Mouse (Mus musculus) layer of hippocampus, postnatal 36 days (tissue): ENCODE data around the gene Ggn. TPM values are rescaled to one million over a fixed set of nuclear protein-coding genes. Genes with fewer than 3 reads are reported as not detected.
"Not testable (repeated sequence)": the region's sequence is repeated elsewhere in the genome, so short reads cannot be mapped to it uniquely, and the experiment has no call there.

Source experiments
- DNase-seq, 2 experiments: peaks; one replicate each; pipeline ENCODE4 v3.0.0; 2022
- total RNA-seq, 2 experiments: library from RNA; stranded (reverse); gene quantifications; 2 replicates each; pipeline ENCODE4 v1.2.3; 2021

The Ggn gene
- total RNA-seq, 2 experiments from 2014 or later = 0.76 to 0.77 TPM

- DNase-seq = not testable (repeated sequence)
Measured at GRCm38 (mm10) chr7:29212775-29213560, 43.0 kb downstream of the Ggn start.

- DNase-seq = no peak
Measured at GRCm38 (mm10) chr7:29213675-29214082, 43.7 kb downstream of the Ggn start, which contains the start of gene Catsperg1. Catsperg1 (minus strand) TSS chr7:29214035.

DNA sequence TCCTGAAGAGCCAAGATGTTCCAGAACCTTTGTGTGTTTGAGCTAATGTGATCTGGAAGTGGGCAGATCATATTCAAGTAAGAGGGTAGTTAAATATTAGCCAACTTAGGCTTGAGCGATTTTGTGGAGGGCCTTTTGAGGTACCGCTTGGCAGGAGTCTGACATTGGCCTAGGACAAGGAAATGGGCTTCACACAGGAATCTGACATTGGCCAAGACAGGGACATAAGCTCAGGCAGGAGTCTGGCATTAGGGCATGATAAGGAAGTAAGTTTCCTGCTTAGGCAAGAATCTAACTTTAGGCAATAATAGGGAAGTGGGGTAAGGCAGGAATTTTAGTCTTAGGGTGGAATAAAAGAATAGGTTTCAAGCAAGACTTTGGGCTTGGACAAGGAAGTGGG lies 44.2 kb downstream of the Ggn start:
- DNase-seq = no peak

DNA sequence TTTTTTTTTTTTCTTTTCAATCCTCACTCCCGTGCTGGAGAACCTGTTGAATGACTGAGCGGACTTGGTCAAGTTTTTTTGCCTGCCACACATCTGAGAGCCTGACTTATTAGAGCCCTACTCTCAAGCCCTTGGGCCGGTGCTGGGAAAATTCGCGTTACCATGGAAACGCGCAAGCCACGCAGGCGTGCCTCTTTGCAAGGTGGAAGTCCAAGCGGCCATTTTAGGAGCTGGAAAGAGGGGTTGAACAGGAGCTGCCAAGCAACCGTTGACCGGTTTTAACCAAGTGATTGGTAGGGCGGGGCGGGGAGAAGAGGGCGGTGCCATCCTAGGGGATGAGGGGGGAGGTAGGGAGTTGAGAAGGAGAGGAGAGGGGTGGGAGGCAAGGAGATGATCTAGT lies 44.8 kb downstream of the Ggn start:
- no peak for DNase-seq

Other genes starting within 250 kb of the Ggn start
- gene Actn4, start 207.9 kb upstream of the Ggn start, total RNA-seq = 100 to 1,000 TPM; 121 to 130 TPM
- 100 to 1,000 TPM; 190 to 196 TPM for gene Eif3k, start 188.3 kb upstream of the Ggn start, total RNA-seq
- 1 to 10 TPM; 1.7 to 1.9 TPM for gene Map4k1, start 188.2 kb upstream of the Ggn start, total RNA-seq
- 10 to 100 TPM; 13.9 to 17.7 TPM for gene Ryr1, start 45.0 kb upstream of the Ggn start, total RNA-seq
- gene Rasgrp4, start 35.4 kb upstream of the Ggn start, total RNA-seq = 1 to 10 TPM; 1.1 to 1.7 TPM
- 10 to 100 TPM; 30.0 to 32.1 TPM for gene Fam98c, start 14.0 kb upstream of the Ggn start, total RNA-seq
- gene Spred3, start 201 bp downstream of the Ggn start, total RNA-seq = 10 to 100 TPM; 45.3 to 51.0 TPM
- gene Psmd8, start 10.5 kb downstream of the Ggn start, total RNA-seq = 100 to 1,000 TPM; 136 to 154 TPM
- 1 to 10 TPM; 1.7 to 1.9 TPM for gene Catsperg1, start 43.8 kb downstream of the Ggn start, total RNA-seq
- 1 to 10 TPM; 2.1 to 2.6 TPM for gene Kcnk6, start 62.3 kb downstream of the Ggn start, total RNA-seq
- 10 to 100 TPM; 42.0 to 47.4 TPM for gene Yif1b, start 68.1 kb downstream of the Ggn start, total RNA-seq
- not detected for gene 2200002D01Rik, start 78.3 kb downstream of the Ggn start, total RNA-seq
- 10 to 100 TPM; 16.1 to 19.2 TPM for gene Spint2, start 111.7 kb downstream of the Ggn start, total RNA-seq
- 10 to 100 TPM; 25.9 to 26.0 TPM for gene Ppp1r14a, start 119.1 kb downstream of the Ggn start, total RNA-seq
- gene Dpf1, start 133.7 kb downstream of the Ggn start, total RNA-seq = 100 to 1,000 TPM; 108 to 109 TPM